Mouse (Mus musculus) ES-E14 (cell line): ENCODE measurements around the gene Map3k10. TPM values are rescaled to one million over a fixed set of nuclear protein-coding genes. Genes with fewer than 3 reads are reported as not detected.

ENCODE experiments used
- DNase-seq: peaks from one replicate; pipeline ENCODE4 v3.0.0-alpha.2; 2013; ENCODE audit warnings: low read depth, low spot score
- H3K27ac ChIP-seq: 2 replicates; pipeline ENCODE4 v1.5.1; 2012; ENCODE audit warnings: low read depth, mild to moderate bottlenecking, low read length, moderate library complexity, mixed read lengths; ENCODE audit not compliant: poor library complexity, insufficient read depth, severe bottlenecking
- H3K36me3 ChIP-seq: 2 replicates; pipeline ENCODE4 v1.6.1; 2012; ENCODE audit warnings: mild to moderate bottlenecking, low read length, moderate library complexity, mixed read lengths; ENCODE audit not compliant: control insufficient read depth, poor library complexity, insufficient read depth, severe bottlenecking
- H3K4me1 ChIP-seq, 2 experiments: fragments of 150-350 bp in 1 of 2; sonication (generic) in 1 of 2; 2 replicates each; pipeline ENCODE4 v1.6.1; 2012; ENCODE audit warnings: low read length in 2 of 2, mild to moderate bottlenecking in 1 of 2, mixed read lengths in 1 of 2; ENCODE audit not compliant: control insufficient read depth in 2 of 2, insufficient read depth in 2 of 2, poor library complexity in 1 of 2
- H3K4me3 ChIP-seq, 2 experiments: fragments of 150-350 bp in 1 of 2; sonication (generic) in 1 of 2; 2 replicates each; pipeline ENCODE4 v1.5.1; 2012; ENCODE audit warnings: low read length in 2 of 2, low read depth in 1 of 2, mild to moderate bottlenecking in 1 of 2, mixed read lengths in 1 of 2; ENCODE audit not compliant: insufficient read depth in 1 of 2, poor library complexity in 1 of 2, severe bottlenecking in 1 of 2
- H3K9ac ChIP-seq: 2 replicates; pipeline ENCODE4 v1.6.1; 2012; ENCODE audit warnings: low read depth, mild to moderate bottlenecking, low read length, mixed read lengths; ENCODE audit not compliant: poor library complexity, insufficient read depth, severe bottlenecking
- H3K9me3 ChIP-seq: fragments of 150-350 bp; sonication (generic); 2 replicates; pipeline ENCODE4 v1.6.1; 2012; ENCODE audit warnings: low read depth, mild to moderate bottlenecking, low read length; ENCODE audit not compliant: control insufficient read depth, insufficient read depth
- CHD2 ChIP-seq: IDR thresholded peaks from 2 replicates; pipeline ENCODE4 v1.6.1; 2014; ENCODE audit warnings: mild to moderate bottlenecking, low read depth, low read length, inconsistent platforms
- HCFC1 ChIP-seq: IDR thresholded peaks from 2 replicates; pipeline ENCODE4 v1.6.1; 2012; ENCODE audit warnings: low read length, inconsistent platforms, borderline replicate concordance; ENCODE audit not compliant: insufficient read depth
- MAFK ChIP-seq: IDR thresholded peaks from 2 replicates; pipeline ENCODE4 v1.6.1; 2014; ENCODE audit warnings: mild to moderate bottlenecking, low read depth, low read length, inconsistent platforms; ENCODE audit not compliant: insufficient read depth
- ZC3H11A ChIP-seq: IDR thresholded peaks from 2 replicates; pipeline ENCODE4 v1.6.1; 2012; ENCODE audit warnings: low read depth, mild to moderate bottlenecking, inconsistent platforms, low read length, borderline replicate concordance
- ZNF384 ChIP-seq: IDR thresholded peaks from 2 replicates; pipeline ENCODE4 v1.6.1; 2012; ENCODE audit warnings: low read depth, low read length, inconsistent platforms
- in situ Hi-C, 2 experiments: fragments of 600-800 bp; cut with MboI; formaldehyde crosslinking; loops; one replicate each; pipeline ENCODE4 v1.15.1; 2025; ENCODE audit warnings: low sequenced_read_pairs in 2 of 2, inconsistent platforms in 1 of 2; ENCODE audit not compliant: unreplicated experiment in 2 of 2
- total RNA-seq: library from RNA; depleted of rRNA; stranded (reverse); fragments of 300-350 nt; gene quantifications from 2 replicates; pipeline ENCODE4 v1.2.3, GENCODE M21; 2012

The Map3k10 gene
- total RNA-seq, 1 experiment = 21.6 TPM

- Histone ChIP-seq H3K9ac (peak overlapping the region; percentile 51; the same call in 1 of the 2 replicates), H3K4me1 (peaks cover 0 to 6% of the 10 kb centered on the region in 2 experiments; a peak in 2 of 4 replicates), H3K36me3 (no peaks in the 10 kb centered on the region), H3K9me3 (no peaks in the 10 kb centered on the region), H3K27ac (no peak overlapping the region; the same call in 1 of the 2 replicates), H3K4me3 (no peak overlapping the region)
- TF ChIP-seq CHD2 = no peak
- TF ChIP-seq ZNF384 = no peak
- no peak for TF ChIP-seq HCFC1
- peak; percentile 62; the same call in 1 of the 2 replicates for TF ChIP-seq ZC3H11A
- TF ChIP-seq MAFK = no peak
- in situ Hi-C loops = loop anchor here in 1 of 2 experiments (25.0 kb wide), 1 partner anchor 404 kb away; no protein-coding TSS in a partner anchor
- DNase-seq = peak; percentile 66
Measured at GRCm38 (mm10) chr7:27691076-27691475, 16.7 kb upstream of the Map3k10 start.

DNA sequence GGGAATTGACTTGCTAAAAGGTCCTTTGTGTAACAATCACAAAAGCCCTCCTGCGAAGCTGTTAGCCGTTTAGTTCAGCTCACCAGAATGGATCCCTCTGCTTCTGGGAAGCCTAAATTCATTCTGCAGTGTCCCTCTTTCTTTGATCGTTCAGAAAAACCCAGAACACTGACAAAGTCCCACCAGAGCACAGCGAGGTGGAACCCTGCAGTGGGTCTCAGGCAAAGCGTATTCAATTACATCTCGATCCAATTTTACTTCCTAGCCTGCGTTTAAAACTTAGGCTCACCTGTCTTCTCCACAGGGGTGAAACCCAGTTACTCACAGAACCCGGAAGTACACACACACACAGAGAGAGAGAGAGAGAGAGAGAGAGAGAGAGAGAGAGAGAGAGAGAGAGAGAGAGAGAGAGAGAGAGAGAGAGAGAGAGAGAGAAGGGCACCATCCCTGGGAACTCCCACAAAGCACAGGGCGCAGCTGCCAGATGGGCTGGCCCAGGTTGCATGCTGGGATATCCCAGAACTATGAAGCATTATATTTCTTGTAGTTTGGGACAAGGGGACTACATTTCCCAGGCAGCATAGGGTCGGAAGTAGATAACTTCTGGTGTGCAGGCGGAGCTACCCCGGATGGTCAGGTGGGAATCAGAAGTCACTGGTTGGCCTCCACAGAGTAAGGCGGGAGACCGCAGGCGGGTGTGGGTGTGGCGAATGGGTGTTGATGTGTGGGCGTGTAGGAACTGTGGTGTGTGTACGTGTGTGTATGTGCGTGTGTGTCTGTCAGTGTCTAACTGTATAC is 14.6 kb upstream of the Map3k10 start, which contains the start of gene Zfp607b:
Gene Zfp607b, plus strand, starts transcription at position 526 of the 798 bp plus-strand sequence.
- no peak for TF ChIP-seq ZNF384
- no peak for TF ChIP-seq ZC3H11A
- no peak for TF ChIP-seq CHD2
- TF ChIP-seq MAFK = no peak
- peak; percentile 93 for TF ChIP-seq HCFC1
- no peaks in the 10 kb centered on the region for H3K9me3 ChIP-seq
- peak within 1 kb of the TSS; percentile 0; the same call in 1 of the 2 replicates for H3K27ac ChIP-seq
- peaks cover 0 to 6% of the 10 kb centered on the region in 2 experiments; a peak in 2 of 4 replicates for H3K4me1 ChIP-seq
- in situ Hi-C loops = loop anchor here in 1 of 2 experiments (25.0 kb wide), 1 partner anchor 402 kb away; no protein-coding TSS in a partner anchor
- DNase-seq = peak; percentile 93
- peak within 1 kb of the TSS; percentile 67 for H3K9ac ChIP-seq
- H3K4me3 ChIP-seq = peak within 1 kb of the TSS; percentile 52 to 64
- H3K36me3 ChIP-seq = no peaks in the 10 kb centered on the region

DNA sequence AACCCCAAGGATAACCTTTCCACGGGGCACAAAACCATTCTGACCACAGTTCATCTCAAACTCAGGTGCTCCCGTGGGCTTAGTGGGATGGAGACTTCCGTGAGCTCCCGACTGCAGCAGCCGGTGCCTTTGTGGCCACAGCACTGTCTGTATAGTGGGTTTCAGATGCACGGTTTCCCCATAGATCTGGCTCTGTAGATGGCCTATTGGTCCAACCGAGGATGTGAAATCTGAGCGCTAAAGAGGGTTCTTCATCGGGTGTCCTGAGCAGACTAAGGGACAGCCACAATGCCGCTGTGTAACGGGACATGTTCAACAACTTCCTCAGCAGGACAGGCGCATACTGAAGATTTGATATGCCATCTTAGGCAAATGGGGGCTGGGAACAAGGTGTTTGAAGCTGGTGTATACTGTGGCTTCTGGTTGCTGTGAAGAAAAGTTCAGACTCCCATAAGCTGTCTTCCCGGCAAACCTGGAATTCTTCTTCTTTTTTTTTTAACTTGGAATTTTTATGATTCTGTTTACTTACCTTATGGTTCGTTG is 13.9 kb upstream of the Map3k10 start:
- Histone ChIP-seq H3K9me3 (no peaks in the 10 kb centered on the region), H3K27ac (no peak overlapping the region; the same call in 1 of the 2 replicates), H3K9ac (peak overlapping the region; percentile 63), H3K4me3 (peak overlapping the region; percentile 52 to 64), H3K36me3 (no peaks in the 10 kb centered on the region), H3K4me1 (peaks cover 0 to 6% of the 10 kb centered on the region in 2 experiments; a peak in 2 of 4 replicates)
- in situ Hi-C loops = loop anchor here in 1 of 2 experiments (25.0 kb wide), 1 partner anchor 401 kb away; no protein-coding TSS in a partner anchor
- DNase-seq = no peak
- TF ChIP-seq HCFC1 (no peak), CHD2 (no peak), ZNF384 (no peak), MAFK (no peak), ZC3H11A (no peak)

GRCm38 (mm10) chr7:27687836-27688235 is 13.4 kb upstream of the Map3k10 start:
- Histone ChIP-seq H3K9me3 (no peaks in the 10 kb centered on the region), H3K36me3 (no peaks in the 10 kb centered on the region), H3K27ac (no peak overlapping the region)

More at GRCm38 (mm10) chr7:27687836-27688235, 13.4 kb upstream of the Map3k10 start:
- Histone ChIP-seq H3K9ac (no peak overlapping the region; the same call in 1 of the 2 replicates), H3K4me1 (peaks cover 0 to 4% of the 10 kb centered on the region in 2 experiments; a peak in 2 of 4 replicates), H3K4me3 (peak overlapping the region in 1 of 2 experiments; percentile 8; a peak in 1 of 4 replicates)
- in situ Hi-C loops = loop anchor here in 1 of 2 experiments (25.0 kb wide), 1 partner anchor 401 kb away; no protein-coding TSS in a partner anchor
- no peak for TF ChIP-seq ZNF384
- no peak for TF ChIP-seq CHD2
- TF ChIP-seq HCFC1 = no peak
- TF ChIP-seq MAFK = no peak
- TF ChIP-seq ZC3H11A = no peak
- DNase-seq = no peak
